Mouse (Mus musculus): ENCODE results near the gene Ipo5. TPM values are rescaled to one million over a fixed set of nuclear protein-coding genes. Genes with fewer than 3 reads are reported as not detected.

Gene Ipo5
- polyA plus RNA-seq (2012): 21.4 and 23.0 TPM in 2 replicates

DNA sequence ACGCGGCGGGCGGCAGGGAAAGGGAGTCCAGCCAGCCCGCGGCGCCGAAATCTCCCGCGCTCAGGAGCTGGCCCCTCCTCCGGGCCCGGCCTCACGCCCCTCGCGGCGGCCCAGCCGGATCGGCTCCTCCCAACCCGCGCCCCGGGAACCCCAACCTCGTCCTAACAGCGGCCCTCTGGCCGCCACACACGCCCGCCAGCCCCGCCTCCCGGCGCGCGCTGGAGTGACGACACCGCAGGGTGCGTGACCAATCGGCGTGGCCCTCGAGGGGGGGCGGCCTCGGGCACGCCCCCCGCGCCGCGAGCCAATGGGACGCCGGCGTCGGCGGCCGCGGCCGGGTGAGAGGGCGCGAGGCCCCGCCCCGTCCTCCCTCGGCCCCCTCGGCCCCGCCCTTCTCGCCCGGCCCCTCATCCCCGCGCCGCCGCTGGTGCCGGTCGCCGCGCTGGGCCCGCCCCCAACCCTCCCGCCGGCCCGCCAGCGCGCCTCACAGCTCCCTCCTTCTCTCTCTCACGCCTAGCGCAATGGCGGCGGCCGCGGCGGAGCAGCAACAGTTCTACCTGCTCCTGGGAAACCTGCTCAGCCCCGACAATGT lies at the start of gene Ipo5:
TSS of gene Ipo5 (plus strand) at position 492 of the 592 bp plus-strand sequence.

Other genes starting within 250 kb of the Ipo5 start
- 0.32 and 0.44 TPM in 2 replicates for gene Farp1, start 124.0 kb downstream of the Ipo5 start, polyA plus RNA-seq (2012)

All from megakaryocyte-erythroid progenitor cell, adult 5 weeks (primary cell).